Mouse (Mus musculus): ENCODE measurements around the gene Wdr70.

- no peak for TF ChIP-seq TAL1 (IDR thresholded peaks at IDR 0.05; ENCODE audit: low read length)
- no peak for TF ChIP-seq GATA1 (IDR thresholded peaks at IDR 0.05; ENCODE audit: low read length)
These were observed 122.2 kb downstream of the Wdr70 start for GRCm38 (mm10) chr15:7976775-7977174.

Measured in erythroblast, embryonic 14.5 days (primary cell).